Mouse (Mus musculus) cerebellum, adult 18-20 months (tissue): ENCODE measurements around the gene Gpr12.
"Not testable (repeated sequence)": the region's sequence is repeated elsewhere in the genome, so short reads cannot be mapped to it uniquely, and the experiment has no call there.

ENCODE experiments used
- DNase-seq, 2 experiments: peaks; one replicate each; pipeline ENCODE4 v3.0.0; 2021

Gene Gpr12

GRCm38 (mm10) chr5:146584478-146585306 is at the start of gene Gpr12:
TSS of gene Gpr12 (minus strand) at chr5:146585239.
- DNase-seq, result peak in 1 of 2 experiments; percentile 13

GRCm38 (mm10) chr5:146631602-146632001 is 46.6 kb upstream of the Gpr12 start:
- no peak for DNase-seq

GRCm38 (mm10) chr5:146630961-146631360 is 45.9 kb upstream of the Gpr12 start:
- peak; percentile 21 to 28 for DNase-seq

GRCm38 (mm10) chr5:146629636-146630035 is 44.6 kb upstream of the Gpr12 start:
- peak in 1 of 2 experiments; percentile 9 for DNase-seq

- DNase-seq, result no peak
These were observed 43.8 kb upstream of the Gpr12 start for GRCm38 (mm10) chr5:146628804-146629203.

- no peak for DNase-seq
These were observed 42.9 kb upstream of the Gpr12 start for GRCm38 (mm10) chr5:146627901-146628300.

GRCm38 (mm10) chr5:146625635-146626311 is 40.7 kb upstream of the Gpr12 start:
- peak; percentile 8 to 9 for DNase-seq

GRCm38 (mm10) chr5:146611830-146612229 is 26.8 kb upstream of the Gpr12 start:
- no peak for DNase-seq

- no peak for DNase-seq
These were observed 26.0 kb upstream of the Gpr12 start for GRCm38 (mm10) chr5:146611009-146611408.

GRCm38 (mm10) chr5:146609646-146610045 is 24.6 kb upstream of the Gpr12 start:
- no peak for DNase-seq

- DNase-seq, result no peak
These were observed 22.8 kb upstream of the Gpr12 start for GRCm38 (mm10) chr5:146607816-146608215.

GRCm38 (mm10) chr5:146606895-146607294 is 21.9 kb upstream of the Gpr12 start:
- no peak for DNase-seq

- DNase-seq, result no peak
These were observed 21.2 kb upstream of the Gpr12 start for GRCm38 (mm10) chr5:146606221-146606620.

- no peak for DNase-seq
These were observed 14.9 kb upstream of the Gpr12 start for GRCm38 (mm10) chr5:146599970-146600369.

- DNase-seq, result not testable (repeated sequence)
These were observed 14.2 kb upstream of the Gpr12 start for GRCm38 (mm10) chr5:146599216-146599615.

GRCm38 (mm10) chr5:146598215-146599119 is 13.4 kb upstream of the Gpr12 start:
- DNase-seq, result no peak

- DNase-seq, result no peak
These were observed 12.4 kb upstream of the Gpr12 start for GRCm38 (mm10) chr5:146597503-146597874.

GRCm38 (mm10) chr5:146596612-146597502 is 11.8 kb upstream of the Gpr12 start:
- DNase-seq, result no peak

- DNase-seq, result no peak
These were observed 7.5 kb upstream of the Gpr12 start for GRCm38 (mm10) chr5:146592580-146592979.

GRCm38 (mm10) chr5:146591636-146592035 is 6.6 kb upstream of the Gpr12 start:
- no peak for DNase-seq

- DNase-seq, result no peak
These were observed 5.9 kb upstream of the Gpr12 start for GRCm38 (mm10) chr5:146590987-146591386.
